In genomic region chr16:13193663-13194071, GRCm38 (mm10) we compare ENCODE assay signal across 10 mouse cellular contexts.
A peak's percentile ranks its signal among the peaks of the same experiment; 100 is the strongest.
DNase-seq lines count a peak whose midpoint lies in the region; ATAC-seq and TF ChIP-seq lines count a peak whose summit lies in the region.
"Had no signal": no experiment of that assay in that cellular context is flagged by ENCODE, and none has a peak within 500 bp of the region (broad histone marks: within the 10 kb centered on the region; RNA-seq: fewer than 3 reads in every experiment).

No protein-coding gene starts in this region.

- no peak overlapping the region for H3K9ac ChIP-seq in lung, embryonic 14.5 days
- no peak overlapping the region for H3K9ac ChIP-seq in intestine, embryonic 16.5 days (ENCODE audit: low read depth, low read length)

- WGBS in lung, embryonic 14.5 days = 38% methylated on average over 4 of the region's 4 CpGs
- WGBS in lung, adult 2 months = 51% methylated on average over 4 of the region's 4 CpGs
- WGBS in intestine, embryonic 16.5 days = 64% methylated on average over 4 of the region's 4 CpGs

- H3K27me3 ChIP-seq in lung, embryonic 14.5 days (ENCODE audit: insufficient read depth, low read length) = no peaks in the 10 kb centered on the region
- no peaks in the 10 kb centered on the region for H3K27me3 ChIP-seq in intestine, embryonic 16.5 days (replicated peaks; ENCODE audit: control insufficient read depth, insufficient read depth, low read length)

- no peak for ATAC-seq in lung, embryonic 14.5 days (ENCODE audit: insufficient read depth)
- ATAC-seq in intestine, embryonic 16.5 days = no peak
- no peak for ATAC-seq in cerebellum, adult (ENCODE audit: insufficient number of reproducible peaks, low FRiP score, low TSS enrichment)

- no peaks in the 10 kb centered on the region for H3K9me3 ChIP-seq in lung, embryonic 14.5 days (ENCODE audit: low read depth, low read length)
- no peaks in the 10 kb centered on the region for H3K9me3 ChIP-seq in intestine, embryonic 16.5 days (ENCODE audit: control insufficient read depth, low read length)

- no peak for TF ChIP-seq CTCF in lung, embryonic 14.5 days (IDR thresholded peaks at IDR 0.05; ENCODE audit: low read depth)
- no peak for TF ChIP-seq CTCF in lung, adult 2 months (IDR thresholded peaks at IDR 0.05; ENCODE audit: insufficient read depth, low read length)

- no peak overlapping the region for H3K27ac ChIP-seq in lung, embryonic 14.5 days (ENCODE audit: low read depth)
- H3K27ac ChIP-seq in intestine, embryonic 16.5 days (ENCODE audit: low read length) = no peak overlapping the region
- H3K27ac ChIP-seq: macrophage had no signal

- DNase-seq in lung, embryonic 14.5 days = peak; percentile 16
- DNase-seq in lung, adult 2 months = no peak
- DNase-seq in heart, adult 9 months (ENCODE audit: low spot score in 2 of 2) = peak; percentile 76 to 80
- peak; percentile 41 to 81 for DNase-seq in layer of hippocampus, postnatal 14 days (ENCODE audit: low spot score in 2 of 2)
- DNase-seq in right cerebral cortex, postnatal 4 days = peak; percentile 21
- no peak for DNase-seq in kidney, adult 8-10 months
- DNase-seq: kidney, postnatal 10 days had no signal

- H3K36me3 ChIP-seq in lung, embryonic 14.5 days (ENCODE audit: insufficient read depth) = no peaks in the 10 kb centered on the region
- H3K36me3 ChIP-seq in intestine, embryonic 16.5 days (ENCODE audit: control insufficient read depth, insufficient read depth, low read length) = no peaks in the 10 kb centered on the region

- peaks cover 8% of the 10 kb centered on the region for H3K4me1 ChIP-seq in lung, embryonic 14.5 days (ENCODE audit: insufficient read depth)
- H3K4me1 ChIP-seq in lung, adult 2 months (ENCODE audit: control insufficient read depth, insufficient read depth, low read length) = peaks cover 20% of the 10 kb centered on the region
- peaks cover 41% of the 10 kb centered on the region for H3K4me1 ChIP-seq in intestine, embryonic 16.5 days (ENCODE audit: control insufficient read depth, insufficient read depth, low read length)

- H3K4me3 ChIP-seq in lung, embryonic 14.5 days (ENCODE audit: low read depth, low read length) = no peak overlapping the region
- no peak overlapping the region for H3K4me3 ChIP-seq in lung, adult 2 months (replicated peaks; ENCODE audit: extremely low read depth, low read depth, low read length)
- H3K4me3 ChIP-seq in intestine, embryonic 16.5 days (ENCODE audit: low read length) = no peak overlapping the region

- no peak overlapping the region for H3K4me2 ChIP-seq in lung, embryonic 14.5 days
- H3K4me2 ChIP-seq in intestine, embryonic 16.5 days (ENCODE audit: low read depth, low read length) = no peak overlapping the region

- TF ChIP-seq POLR2A in lung, adult 2 months (IDR thresholded peaks at IDR 0.05; ENCODE audit: borderline replicate concordance, extremely low read depth, low read depth, low read length) = no peak

Comparison
In these comparisons a context has a peak if more than half of its experiments do, and no peak if none do; other contexts are left out.
1. DNase-seq: peak in lung, embryonic 14.5 days (single experiment), heart, adult 9 months (2 of 2), layer of hippocampus, postnatal 14 days (2 of 2) and right cerebral cortex, postnatal 4 days (single experiment); none in lung, adult 2 months (single experiment) and kidney, adult 8-10 months (0 of 2).